Mouse (Mus musculus): ENCODE measurements around the gene Washc3. TPM values are rescaled to one million over a fixed set of nuclear protein-coding genes. Genes with fewer than 3 reads are reported as not detected.

Washc3 gene
- polyA plus RNA-seq, 1 experiment = 41.2 TPM

DNA sequence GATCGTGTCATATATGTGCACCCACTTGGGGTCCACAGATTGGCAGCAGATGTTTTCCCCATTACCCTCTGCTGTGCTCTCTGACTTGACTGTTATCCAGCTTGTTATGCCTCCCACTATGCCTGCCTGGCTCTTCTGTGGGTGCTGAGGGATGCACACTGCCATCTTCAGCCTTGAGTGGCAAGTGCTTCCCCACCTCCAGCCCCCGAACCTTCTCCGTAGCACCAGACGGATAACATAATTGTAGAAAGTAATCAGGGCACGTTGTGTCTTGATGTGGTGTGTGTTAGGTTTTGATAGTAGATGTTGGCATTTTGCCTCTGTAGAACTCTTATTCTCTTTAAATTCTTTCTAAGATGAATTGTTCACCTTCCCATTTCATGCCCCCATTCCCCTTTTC is 11.8 kb downstream of the Washc3 start:
- H3K79me2 ChIP-seq (ENCODE audit: control insufficient read depth, insufficient read depth) = no peaks in the 10 kb centered on the region
- H3K79me3 ChIP-seq (ENCODE audit: low read depth) = no peaks in the 10 kb centered on the region
- peaks cover 20% of the 10 kb centered on the region for H3K36me3 ChIP-seq (ENCODE audit: control insufficient read depth, insufficient read depth)
- H3ac ChIP-seq (ENCODE audit: control insufficient read depth, insufficient read length, low read depth) = no peak overlapping the region
- H3K27me3 ChIP-seq (ENCODE audit: control insufficient read depth, insufficient read depth, insufficient read length) = no peaks in the 10 kb centered on the region
- no peak overlapping the region for H3K4me3 ChIP-seq (ENCODE audit: insufficient read depth, poor library complexity, severe bottlenecking)
- TF ChIP-seq USF1 (IDR thresholded peaks at IDR 0.05; ENCODE audit: low read depth) = no peak
- TF ChIP-seq MAX (IDR thresholded peaks at IDR 0.05) = no peak
- no peak for TF ChIP-seq CTCF (IDR thresholded peaks at IDR 0.05; ENCODE audit: control insufficient read depth, insufficient read depth, insufficient read length)
- TF ChIP-seq MYOG (IDR thresholded peaks at IDR 0.05; ENCODE audit: control insufficient read depth, extremely low read depth, insufficient read length) = no peak
- TF ChIP-seq FOSL1 (IDR thresholded peaks at IDR 0.05; ENCODE audit: insufficient read depth, low read length, poor library complexity, severe bottlenecking) = no peak
- no peak for TF ChIP-seq MYOD1 (IDR thresholded peaks at IDR 0.05; ENCODE audit: control insufficient read depth, insufficient read length, low read depth)

DNA sequence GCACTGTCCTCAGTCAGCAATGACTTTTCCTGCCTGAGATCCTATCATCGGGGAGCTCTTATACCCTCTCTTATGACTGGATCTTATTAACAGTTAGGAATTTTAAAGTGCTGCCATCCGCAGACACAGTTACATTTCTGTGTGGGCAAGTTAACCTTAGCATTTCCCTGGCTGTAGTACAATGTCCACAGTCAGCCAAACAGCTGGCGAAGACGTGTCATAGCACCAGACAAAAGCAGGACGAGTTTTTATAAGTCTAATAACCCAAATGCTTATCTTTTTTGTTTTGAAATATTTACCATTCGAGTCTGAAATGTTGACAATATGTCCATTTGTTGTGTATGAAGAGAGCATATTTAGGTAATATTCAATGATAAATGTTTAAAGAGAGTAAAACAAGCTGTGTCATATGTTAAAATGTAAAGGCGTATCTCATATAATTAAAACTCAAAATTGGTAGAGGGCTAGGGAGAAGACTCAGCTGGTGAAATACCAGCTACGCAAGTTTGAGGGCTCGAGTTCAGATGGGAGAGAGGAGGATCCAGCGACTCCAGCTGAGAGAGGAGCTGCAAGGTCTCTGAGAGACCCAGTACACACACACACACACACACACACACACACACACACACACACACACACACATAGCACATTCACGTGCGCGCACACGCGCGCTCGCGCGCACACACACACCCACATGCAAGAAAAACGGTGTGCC is 14.1 kb downstream of the Washc3 start:
- H3K36me3 ChIP-seq (ENCODE audit: control insufficient read depth, insufficient read depth) = peaks cover 22% of the 10 kb centered on the region
- TF ChIP-seq CTCF (IDR thresholded peaks at IDR 0.05; ENCODE audit: control insufficient read depth, insufficient read depth, insufficient read length) (no peak), MYOD1 (IDR thresholded peaks at IDR 0.05; ENCODE audit: control insufficient read depth, insufficient read length, low read depth) (no peak), CEBPB (IDR thresholded peaks at IDR 0.05; ENCODE audit: low read depth) (no peak), MAX (IDR thresholded peaks at IDR 0.05) (no peak)
- H3ac ChIP-seq (ENCODE audit: control insufficient read depth, insufficient read length, low read depth) = no peak overlapping the region
- no peaks in the 10 kb centered on the region for H3K27me3 ChIP-seq (ENCODE audit: control insufficient read depth, insufficient read depth, insufficient read length)
- H3K79me3 ChIP-seq (ENCODE audit: low read depth) = no peaks in the 10 kb centered on the region
- no peaks in the 10 kb centered on the region for H3K79me2 ChIP-seq (ENCODE audit: control insufficient read depth, insufficient read depth)
- H3K4me3 ChIP-seq (ENCODE audit: insufficient read depth, poor library complexity, severe bottlenecking) = no peak overlapping the region

DNA sequence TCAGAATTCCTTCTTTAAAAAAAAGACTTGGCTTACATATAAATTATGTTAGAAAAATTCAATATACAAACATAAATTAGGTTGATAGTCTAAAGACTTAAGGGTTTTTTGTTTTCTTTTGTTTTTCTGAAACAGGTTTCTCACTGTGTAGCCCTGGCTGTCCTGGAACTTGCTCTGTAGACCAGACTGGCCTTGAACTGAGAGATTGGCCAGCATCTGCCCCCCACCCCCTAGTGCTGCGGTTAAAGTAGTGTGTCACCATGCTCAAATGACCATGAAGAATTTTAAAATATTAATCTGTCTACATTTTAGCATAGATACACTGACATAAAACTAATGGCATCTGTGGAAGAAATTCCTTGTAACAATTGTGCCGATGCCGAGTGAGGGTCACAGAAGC is 17.3 kb downstream of the Washc3 start:
- Histone ChIP-seq H3K36me3 (ENCODE audit: control insufficient read depth, insufficient read depth) (peaks cover 36% of the 10 kb centered on the region), H3K79me2 (ENCODE audit: control insufficient read depth, insufficient read depth) (no peaks in the 10 kb centered on the region), H3K79me3 (ENCODE audit: low read depth) (no peaks in the 10 kb centered on the region), H3K27me3 (ENCODE audit: control insufficient read depth, insufficient read depth, insufficient read length) (no peaks in the 10 kb centered on the region), H3ac (ENCODE audit: control insufficient read depth, insufficient read length, low read depth) (no peak overlapping the region), H3K4me3 (ENCODE audit: insufficient read depth, poor library complexity, severe bottlenecking) (no peak overlapping the region)
- TF ChIP-seq MAX (IDR thresholded peaks at IDR 0.05) (no peak), USF1 (IDR thresholded peaks at IDR 0.05; ENCODE audit: low read depth) (no peak), MYOD1 (IDR thresholded peaks at IDR 0.05; ENCODE audit: control insufficient read depth, insufficient read length, low read depth) (no peak), MYOG (IDR thresholded peaks at IDR 0.05; ENCODE audit: control insufficient read depth, extremely low read depth, insufficient read length) (no peak), CTCF (IDR thresholded peaks at IDR 0.05; ENCODE audit: control insufficient read depth, insufficient read depth, insufficient read length) (no peak), FOSL1 (IDR thresholded peaks at IDR 0.05; ENCODE audit: insufficient read depth, low read length, poor library complexity, severe bottlenecking) (no peak), CEBPB (IDR thresholded peaks at IDR 0.05; ENCODE audit: low read depth) (no peak)

DNA sequence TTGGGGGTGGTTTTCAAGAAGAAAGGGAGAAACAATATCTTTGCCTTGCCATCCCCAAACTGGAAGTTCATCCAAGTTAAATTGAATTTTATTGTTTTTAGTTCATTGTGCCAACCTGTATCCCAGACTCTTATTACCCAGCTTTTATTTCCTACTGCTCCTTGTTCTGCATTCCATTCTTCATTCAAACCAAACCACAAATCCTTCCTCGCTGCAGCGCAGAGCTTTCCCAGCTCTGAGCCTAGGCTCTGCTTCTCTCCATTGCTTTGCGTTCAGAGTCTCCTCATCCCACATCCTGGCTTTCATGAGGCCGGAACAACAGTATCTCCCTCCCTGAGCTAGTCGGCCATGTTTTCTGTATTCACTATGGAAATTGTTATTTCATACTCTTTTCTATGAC is 20.8 kb downstream of the Washc3 start:
- Histone ChIP-seq H3K79me3 (ENCODE audit: low read depth) (no peaks in the 10 kb centered on the region), H3K79me2 (ENCODE audit: control insufficient read depth, insufficient read depth) (no peaks in the 10 kb centered on the region), H3K36me3 (ENCODE audit: control insufficient read depth, insufficient read depth) (peaks cover 27% of the 10 kb centered on the region), H3K4me3 (ENCODE audit: insufficient read depth, poor library complexity, severe bottlenecking) (no peak overlapping the region), H3K27me3 (ENCODE audit: control insufficient read depth, insufficient read depth, insufficient read length) (no peaks in the 10 kb centered on the region), H3ac (ENCODE audit: control insufficient read depth, insufficient read length, low read depth) (no peak overlapping the region)
- TF ChIP-seq CTCF (IDR thresholded peaks at IDR 0.05; ENCODE audit: control insufficient read depth, insufficient read depth, insufficient read length) (no peak), CEBPB (IDR thresholded peaks at IDR 0.05; ENCODE audit: low read depth) (no peak), MAX (IDR thresholded peaks at IDR 0.05) (no peak), MYOG (IDR thresholded peaks at IDR 0.05; ENCODE audit: control insufficient read depth, extremely low read depth, insufficient read length) (no peak), MYOD1 (IDR thresholded peaks at IDR 0.05; ENCODE audit: control insufficient read depth, insufficient read length, low read depth) (no peak)

DNA sequence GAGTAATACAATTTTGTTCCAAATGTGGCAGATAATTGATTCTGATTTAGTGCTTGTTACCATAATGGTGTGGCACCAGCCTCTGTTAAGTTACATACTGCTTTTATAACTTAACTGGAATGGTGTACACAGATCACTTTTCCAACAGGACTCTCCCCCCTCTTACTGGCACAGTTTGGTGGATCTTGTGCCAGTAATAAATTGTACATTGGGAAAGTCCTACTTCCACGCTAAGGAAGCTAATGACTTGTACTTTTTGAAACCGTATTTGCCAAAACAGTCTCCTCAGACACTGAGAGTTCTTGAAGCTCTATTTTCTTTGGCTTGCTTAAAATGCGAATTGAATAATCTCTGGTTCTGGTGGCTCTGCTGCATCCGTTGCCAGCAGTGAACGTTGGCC is 24.5 kb downstream of the Washc3 start:
- Histone ChIP-seq H3K79me3 (ENCODE audit: low read depth) (no peaks in the 10 kb centered on the region), H3K79me2 (ENCODE audit: control insufficient read depth, insufficient read depth) (no peaks in the 10 kb centered on the region), H3ac (ENCODE audit: control insufficient read depth, insufficient read length, low read depth) (no peak overlapping the region), H3K36me3 (ENCODE audit: control insufficient read depth, insufficient read depth) (peaks cover 16% of the 10 kb centered on the region), H3K27me3 (ENCODE audit: control insufficient read depth, insufficient read depth, insufficient read length) (no peaks in the 10 kb centered on the region), H3K4me3 (ENCODE audit: insufficient read depth, poor library complexity, severe bottlenecking) (no peak overlapping the region)
- TF ChIP-seq MYOD1 (IDR thresholded peaks at IDR 0.05; ENCODE audit: control insufficient read depth, insufficient read length, low read depth) = no peak
- no peak for TF ChIP-seq CEBPB (IDR thresholded peaks at IDR 0.05; ENCODE audit: low read depth)
- TF ChIP-seq MYOG (IDR thresholded peaks at IDR 0.05; ENCODE audit: control insufficient read depth, extremely low read depth, insufficient read length) = no peak
- no peak for TF ChIP-seq MAX (IDR thresholded peaks at IDR 0.05)
- no peak for TF ChIP-seq CTCF (IDR thresholded peaks at IDR 0.05; ENCODE audit: control insufficient read depth, insufficient read depth, insufficient read length)
- no peak for TF ChIP-seq USF1 (IDR thresholded peaks at IDR 0.05; ENCODE audit: low read depth)
- no peak for TF ChIP-seq FOSL1 (IDR thresholded peaks at IDR 0.05; ENCODE audit: insufficient read depth, low read length, poor library complexity, severe bottlenecking)

DNA sequence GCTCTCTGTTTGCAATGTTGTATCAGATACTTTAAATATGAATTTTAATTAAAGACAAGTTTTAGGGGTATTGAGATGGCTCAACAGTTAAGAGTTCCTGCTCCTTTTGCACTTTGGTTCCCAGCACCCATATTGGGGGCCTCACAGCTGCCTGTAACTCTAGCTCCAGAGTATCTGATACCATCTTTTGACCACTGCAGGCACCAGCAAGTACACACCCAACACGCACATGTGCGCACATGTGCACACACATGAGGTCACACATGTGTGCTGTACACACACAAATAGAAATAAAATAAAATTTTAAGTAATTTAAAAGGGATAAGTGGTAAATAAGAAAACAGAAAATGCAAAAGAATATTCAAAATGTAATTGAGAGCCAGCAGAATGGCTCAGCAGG is 27.1 kb downstream of the Washc3 start:
- no peak overlapping the region for H3ac ChIP-seq (ENCODE audit: control insufficient read depth, insufficient read length, low read depth)
- no peaks in the 10 kb centered on the region for H3K27me3 ChIP-seq (ENCODE audit: control insufficient read depth, insufficient read depth, insufficient read length)
- H3K79me2 ChIP-seq (ENCODE audit: control insufficient read depth, insufficient read depth) = no peaks in the 10 kb centered on the region
- TF ChIP-seq MYOG (IDR thresholded peaks at IDR 0.05; ENCODE audit: control insufficient read depth, extremely low read depth, insufficient read length) = no peak
- no peak for TF ChIP-seq CTCF (IDR thresholded peaks at IDR 0.05; ENCODE audit: control insufficient read depth, insufficient read depth, insufficient read length)
- TF ChIP-seq USF1 (IDR thresholded peaks at IDR 0.05; ENCODE audit: low read depth) = no peak
- TF ChIP-seq MAX (IDR thresholded peaks at IDR 0.05) = no peak
- no peak for TF ChIP-seq FOSL1 (IDR thresholded peaks at IDR 0.05; ENCODE audit: insufficient read depth, low read length, poor library complexity, severe bottlenecking)
- TF ChIP-seq CEBPB (IDR thresholded peaks at IDR 0.05; ENCODE audit: low read depth) = no peak
- no peak for TF ChIP-seq MYOD1 (IDR thresholded peaks at IDR 0.05; ENCODE audit: control insufficient read depth, insufficient read length, low read depth)
- no peaks in the 10 kb centered on the region for H3K79me3 ChIP-seq (ENCODE audit: low read depth)
- H3K36me3 ChIP-seq (ENCODE audit: control insufficient read depth, insufficient read depth) = peaks cover 6% of the 10 kb centered on the region
- no peak overlapping the region for H3K4me3 ChIP-seq (ENCODE audit: insufficient read depth, poor library complexity, severe bottlenecking)

Measured in C2C12 (cell line).